Mouse (Mus musculus) ES-E14 (cell line): Measurements from ENCODE around the gene Zbtb43.

Experiments
- CHD2 ChIP-seq: IDR thresholded peaks from 2 replicates; pipeline ENCODE4 v1.6.1; 2014; ENCODE audit warnings: mild to moderate bottlenecking, low read depth, low read length, inconsistent platforms
- ZC3H11A ChIP-seq: IDR thresholded peaks from 2 replicates; pipeline ENCODE4 v1.6.1; 2012; ENCODE audit warnings: low read depth, mild to moderate bottlenecking, inconsistent platforms, low read length, borderline replicate concordance

DNA sequence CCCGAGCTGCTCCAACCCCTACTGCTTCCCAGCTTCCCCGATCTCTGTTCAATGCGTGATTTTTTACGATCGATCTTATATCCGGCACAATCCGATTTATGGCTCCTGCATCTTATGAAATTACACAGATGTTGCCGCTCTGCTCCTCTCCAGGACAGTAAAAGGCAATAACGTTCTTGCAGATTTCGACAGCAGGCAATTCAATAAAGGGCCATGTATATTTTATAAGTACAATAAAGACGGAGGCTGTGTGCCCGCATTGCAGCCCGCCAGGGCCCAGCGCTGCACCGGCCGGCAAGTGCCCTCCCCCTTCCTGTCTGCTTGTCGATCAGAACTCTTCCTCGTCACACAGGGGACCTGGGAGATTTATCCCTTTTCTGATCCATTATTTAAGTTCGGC is 47.5 kb upstream of the Zbtb43 start:
- TF ChIP-seq CHD2, result no peak
- no peak for TF ChIP-seq ZC3H11A
